Mouse (Mus musculus) T-cell, adult 2 months (primary cell): ENCODE results near the gene Vps26b.

Experiments
- DNase-seq: peaks from one replicate; pipeline ENCODE4 v3.0.0; 2022; ENCODE audit warnings: low spot score

Vps26b gene

GRCm38 (mm10) chr9:27029828-27030762 is at the start of gene Vps26b, which contains the start of gene Ncapd3:
TSS of gene Vps26b (minus strand) at chr9:27030065.
TSS of gene Ncapd3 (plus strand) at chr9:27030175.
- DNase-seq, result peak; percentile 94

- no peak for DNase-seq
Measured at GRCm38 (mm10) chr9:27075812-27076211, 45.9 kb upstream of the Vps26b start.

GRCm38 (mm10) chr9:27074677-27075076 is 44.8 kb upstream of the Vps26b start:
- no peak for DNase-seq

GRCm38 (mm10) chr9:27070895-27071294 is 41.0 kb upstream of the Vps26b start:
- no peak for DNase-seq

- no peak for DNase-seq
Measured at GRCm38 (mm10) chr9:27058341-27058740, 28.5 kb upstream of the Vps26b start.

- no peak for DNase-seq
Measured at GRCm38 (mm10) chr9:27049492-27049891, 19.6 kb upstream of the Vps26b start.

GRCm38 (mm10) chr9:27043892-27044291 is 14.0 kb upstream of the Vps26b start:
- peak; percentile 13 for DNase-seq

- no peak for DNase-seq
Measured at GRCm38 (mm10) chr9:27030763-27031100, 867 bp upstream of the Vps26b start.

- DNase-seq, result peak; percentile 60
Measured at GRCm38 (mm10) chr9:27029022-27029827, 640 bp downstream of the Vps26b start.

- no peak for DNase-seq
Measured at GRCm38 (mm10) chr9:27026708-27027107, 3.2 kb downstream of the Vps26b start.

GRCm38 (mm10) chr9:27023681-27024080 is 6.2 kb downstream of the Vps26b start:
- peak; percentile 22 for DNase-seq

GRCm38 (mm10) chr9:27018961-27019360 is 10.9 kb downstream of the Vps26b start:
- DNase-seq, result no peak

GRCm38 (mm10) chr9:27011572-27011971 is 18.3 kb downstream of the Vps26b start:
- no peak for DNase-seq

GRCm38 (mm10) chr9:27009231-27009630 is 20.6 kb downstream of the Vps26b start:
- DNase-seq, result no peak

GRCm38 (mm10) chr9:27006866-27007265 is 23.0 kb downstream of the Vps26b start:
- DNase-seq, result no peak

GRCm38 (mm10) chr9:27005933-27006332 is 23.9 kb downstream of the Vps26b start:
- DNase-seq, result no peak

- no peak for DNase-seq
Measured at GRCm38 (mm10) chr9:27005231-27005630, 24.6 kb downstream of the Vps26b start.

- peak; percentile 92 for DNase-seq
Measured at GRCm38 (mm10) chr9:26999461-27000395, 30.1 kb downstream of the Vps26b start, which contains the start of the genes Acad8 and Thyn1. TSS of gene Acad8 (minus strand) at chr9:26999566. TSS of gene Thyn1 (plus strand) at chr9:26999710.

- DNase-seq, result no peak
Measured at GRCm38 (mm10) chr9:26998669-26999460, 31.0 kb downstream of the Vps26b start.

- no peak for DNase-seq
Measured at GRCm38 (mm10) chr9:26997501-26997900, 32.4 kb downstream of the Vps26b start.

- DNase-seq, result no peak
Measured at GRCm38 (mm10) chr9:26997062-26997461, 32.8 kb downstream of the Vps26b start.
